Mouse (Mus musculus): ENCODE measurements at regions not wholly inside any gene's neighbourhood (a gene's known extent, or its start where the extent isn't known, plus 50 kb on each side); places are given as distances from the start of the nearest gene placed in this dataset.

DNA sequence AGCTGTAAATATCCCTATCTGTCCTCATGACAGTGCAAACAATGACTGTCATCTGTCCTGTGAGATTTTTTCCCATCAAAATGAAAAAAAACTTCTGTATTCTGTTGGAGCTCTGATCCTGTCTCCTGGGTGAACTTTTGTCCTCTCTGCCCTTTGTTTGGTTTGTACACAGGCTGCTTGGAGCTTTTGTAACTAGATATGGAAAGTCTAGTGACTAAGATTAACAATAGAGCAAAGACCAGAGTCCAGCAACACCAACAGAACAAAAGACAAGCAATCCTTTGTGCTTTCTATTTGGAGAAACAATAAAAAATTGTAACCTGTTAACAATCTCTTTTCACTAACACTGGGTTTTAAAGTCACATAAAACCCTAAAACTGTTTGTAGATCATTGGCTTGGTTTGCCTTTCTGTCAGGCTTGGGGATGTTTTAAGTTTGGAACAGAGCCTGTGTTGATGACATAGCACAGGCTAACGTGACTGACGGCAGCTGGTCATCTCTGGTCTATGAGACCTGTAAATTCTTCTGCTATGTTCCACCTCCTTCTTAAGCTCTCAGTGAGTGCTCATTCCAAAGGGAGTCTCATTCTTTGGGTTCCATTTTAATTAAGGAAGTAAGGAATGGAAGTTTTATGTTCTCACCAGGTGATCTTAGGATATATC is 219.8 kb downstream of the Gm9733 start:
- DNase-seq (ENCODE audit: low read depth, low spot score), result no peak

DNA sequence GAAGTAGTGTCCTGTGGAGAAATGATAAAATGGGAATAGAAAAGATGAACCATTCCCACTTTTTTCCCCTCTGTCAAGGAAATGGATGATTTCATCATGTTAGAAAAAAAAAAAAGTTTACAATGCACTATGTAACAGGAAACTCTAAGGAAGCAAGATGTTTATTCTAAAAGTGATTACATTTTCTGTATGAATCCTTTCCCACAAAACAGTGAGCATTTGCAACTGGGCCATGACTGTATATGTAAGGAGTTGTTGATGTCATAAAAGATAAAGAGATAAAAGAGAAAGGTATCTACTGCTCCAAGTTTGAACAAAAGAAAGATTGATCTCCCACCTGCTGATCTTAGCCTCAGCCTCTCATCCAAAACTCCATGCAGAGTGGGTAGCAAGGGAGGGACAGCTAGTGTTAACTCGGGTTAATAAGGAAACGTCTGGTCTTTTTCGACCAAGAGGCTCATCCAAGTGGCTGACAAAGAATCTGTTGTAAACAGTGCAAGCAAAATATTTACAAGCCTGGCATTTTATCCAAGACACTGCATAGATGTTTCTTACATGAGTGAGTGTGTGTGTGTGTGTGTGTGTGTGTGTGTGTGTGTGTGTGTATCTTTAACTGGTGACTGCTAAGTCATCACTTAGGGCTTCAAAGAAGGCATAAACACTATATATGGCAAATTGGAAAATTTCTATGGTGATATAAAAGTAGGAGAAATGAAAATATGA is 213.3 kb downstream of the Gm9733 start:
- DNase-seq (ENCODE audit: low read depth, low spot score), result no peak

DNA sequence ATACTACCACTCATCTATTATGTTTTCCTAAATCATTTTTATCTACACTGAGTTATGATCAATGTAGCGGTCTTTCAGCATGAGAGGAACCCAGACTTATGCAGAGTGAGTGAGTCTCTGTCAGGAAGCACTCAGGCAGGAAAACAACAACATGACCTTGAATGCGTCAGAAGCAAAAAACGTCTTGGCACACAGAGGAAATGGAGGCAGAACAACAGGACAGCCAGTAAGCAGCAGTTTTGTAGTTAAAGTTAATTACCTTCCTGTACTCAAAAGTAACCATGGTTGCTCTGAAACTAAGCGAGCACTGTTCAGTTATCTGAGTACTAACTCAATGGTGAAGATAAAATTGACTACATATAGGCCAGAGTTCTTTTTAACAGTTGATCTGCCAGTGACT is 205.4 kb downstream of the Gm9733 start:
- no peak for DNase-seq (ENCODE audit: low read depth, low spot score)

DNA sequence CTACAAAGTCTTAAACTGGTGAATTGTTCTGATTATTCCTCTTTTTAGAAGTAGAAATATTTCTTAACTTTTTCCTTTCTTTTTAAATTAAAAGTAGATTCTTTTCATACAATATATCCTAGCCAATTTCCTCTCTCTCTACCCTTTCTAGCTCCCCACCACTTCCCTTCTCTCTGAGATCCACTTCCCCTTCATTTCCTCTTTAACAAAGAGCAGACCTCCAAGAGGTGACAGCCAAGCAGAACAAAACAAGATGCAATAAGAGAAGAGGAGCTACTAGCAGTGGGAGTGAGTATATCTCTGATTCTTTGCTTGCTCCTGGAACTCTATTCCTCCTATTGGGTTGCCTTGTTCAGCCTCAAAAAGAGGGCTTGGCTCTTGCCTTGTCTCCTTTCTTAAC is 203.7 kb downstream of the Gm9733 start:
- no peak for DNase-seq (ENCODE audit: low read depth, low spot score)

DNA sequence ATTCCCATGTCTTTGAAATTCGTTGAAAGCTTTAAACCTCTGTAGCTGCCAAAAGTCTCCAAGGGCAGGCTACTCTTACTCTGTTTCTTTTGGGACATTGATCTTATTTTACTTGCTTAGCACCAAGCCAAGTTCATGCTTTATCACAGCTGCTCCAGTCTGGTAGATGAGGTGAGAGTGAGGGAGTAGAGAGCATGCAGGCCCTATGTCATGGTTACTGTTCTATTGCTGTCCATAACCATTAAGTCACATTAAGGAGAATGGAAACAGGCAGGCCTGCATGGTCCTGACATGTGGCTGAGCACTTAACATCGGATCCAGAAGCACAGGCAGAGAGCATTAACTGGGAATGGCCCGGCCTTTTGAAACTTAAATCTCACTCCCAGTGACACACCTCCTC is 203.1 kb downstream of the Gm9733 start:
- no peak for DNase-seq (ENCODE audit: low read depth, low spot score)

DNA sequence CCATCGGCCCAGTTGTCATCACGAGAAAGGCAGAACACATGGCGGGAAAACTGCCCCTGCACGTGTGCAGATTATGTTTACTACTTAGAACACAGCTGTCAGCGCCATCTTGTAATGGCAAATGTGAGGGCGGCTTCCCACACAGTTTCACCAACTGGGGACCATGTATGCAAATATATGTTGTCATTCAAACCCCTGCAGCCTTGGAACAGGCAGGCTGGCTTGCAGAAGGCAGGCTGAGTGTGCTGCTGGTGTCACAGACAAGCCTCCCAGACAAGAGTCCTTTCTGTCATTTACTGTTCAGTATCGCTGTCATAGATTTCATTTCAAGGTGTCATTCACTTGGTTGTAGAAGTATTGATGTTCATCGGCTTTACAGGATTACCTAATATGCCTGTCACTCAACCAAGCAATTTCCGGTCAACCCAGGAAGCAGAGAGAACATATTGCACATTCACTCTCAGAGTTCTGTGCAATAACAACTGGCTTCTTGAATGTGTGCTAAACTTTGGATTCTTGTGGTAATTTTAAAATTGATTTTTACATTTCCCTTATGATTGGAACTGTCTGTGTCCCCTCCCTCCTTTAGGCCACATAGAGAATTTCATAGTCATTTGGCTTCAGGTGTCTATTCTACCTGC is 202.3 kb downstream of the Gm9733 start:
- no peak for DNase-seq (ENCODE audit: low read depth, low spot score)

DNA sequence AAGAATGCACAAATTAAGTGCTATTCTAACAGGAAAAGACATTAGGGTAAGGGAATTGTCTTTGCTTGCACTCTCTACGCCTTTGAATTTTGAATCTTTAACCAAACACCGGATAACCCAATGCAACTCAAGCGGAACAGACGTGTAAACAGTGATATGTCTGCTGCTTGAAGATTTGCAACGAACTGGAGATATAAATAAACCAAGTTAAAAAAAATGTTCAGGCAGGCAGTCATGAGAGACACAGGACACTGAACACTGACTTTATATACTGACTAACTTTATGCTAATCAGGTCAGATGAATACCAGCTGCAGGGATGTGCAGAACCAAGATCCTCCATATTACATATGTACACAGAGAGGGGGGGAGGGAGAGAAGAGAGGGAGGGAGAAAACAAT is 200.0 kb downstream of the Gm9733 start:
- DNase-seq (ENCODE audit: low read depth, low spot score), result no peak

DNA sequence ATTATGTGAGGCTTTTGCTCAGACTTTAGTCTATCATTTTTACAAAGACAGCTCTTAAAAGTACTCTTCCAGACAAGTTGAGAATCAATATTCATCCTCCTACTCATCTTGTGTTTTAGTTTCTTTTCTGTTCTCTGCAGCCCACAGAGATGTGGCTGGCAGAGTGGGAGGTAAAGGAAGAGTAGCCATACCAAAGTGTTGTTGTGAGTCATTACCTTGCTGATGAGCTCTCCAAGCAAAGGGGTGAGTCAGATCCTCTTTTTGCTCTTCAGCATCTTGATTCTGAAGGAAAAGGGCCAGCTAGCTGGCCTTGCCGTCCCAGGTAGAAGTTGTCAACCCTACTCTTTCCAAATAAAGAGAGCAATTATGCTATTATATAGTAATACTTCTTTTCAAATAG is 192.6 kb downstream of the Gm9733 start:
- DNase-seq (ENCODE audit: low read depth, low spot score), result no peak

DNA sequence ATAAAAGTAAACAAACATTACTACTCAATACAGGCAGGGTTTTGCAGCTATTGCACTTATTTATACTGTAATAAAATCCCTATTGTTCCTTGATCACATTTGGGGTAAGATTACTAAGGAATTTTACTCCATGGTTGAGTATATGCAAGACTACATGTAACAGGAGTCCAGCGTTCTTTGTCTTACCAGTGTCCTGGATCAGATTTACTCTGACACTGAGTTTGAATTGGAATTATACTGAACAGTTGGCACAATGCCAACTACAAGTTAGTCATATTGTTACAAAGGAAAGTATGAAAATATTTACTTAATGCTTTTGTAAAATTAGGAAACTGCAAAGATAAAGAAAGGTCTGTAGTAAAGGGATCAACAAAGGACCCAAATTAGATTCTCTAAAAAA is 178.4 kb downstream of the Gm9733 start:
- DNase-seq (ENCODE audit: low read depth, low spot score), result no peak

DNA sequence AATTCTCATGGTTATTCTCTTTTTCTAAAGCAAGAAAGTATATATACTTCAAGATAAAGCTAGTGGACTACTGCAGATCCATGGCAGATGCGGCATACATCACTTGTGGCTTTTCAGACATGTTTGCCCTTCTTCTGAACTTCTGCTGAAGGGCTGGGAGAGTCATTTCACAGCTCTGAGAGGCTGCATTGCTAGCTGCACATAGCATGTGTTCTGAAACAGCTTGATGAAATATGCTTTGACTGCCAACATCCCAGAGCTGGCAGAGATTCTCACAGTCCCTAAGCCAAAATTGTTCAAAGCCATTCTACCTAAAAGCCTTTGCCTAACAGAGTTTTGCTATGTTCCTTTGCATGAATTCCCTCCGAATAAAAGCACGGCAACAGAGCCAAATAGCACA is 177.9 kb downstream of the Gm9733 start:
- DNase-seq (ENCODE audit: low read depth, low spot score), result no peak

DNA sequence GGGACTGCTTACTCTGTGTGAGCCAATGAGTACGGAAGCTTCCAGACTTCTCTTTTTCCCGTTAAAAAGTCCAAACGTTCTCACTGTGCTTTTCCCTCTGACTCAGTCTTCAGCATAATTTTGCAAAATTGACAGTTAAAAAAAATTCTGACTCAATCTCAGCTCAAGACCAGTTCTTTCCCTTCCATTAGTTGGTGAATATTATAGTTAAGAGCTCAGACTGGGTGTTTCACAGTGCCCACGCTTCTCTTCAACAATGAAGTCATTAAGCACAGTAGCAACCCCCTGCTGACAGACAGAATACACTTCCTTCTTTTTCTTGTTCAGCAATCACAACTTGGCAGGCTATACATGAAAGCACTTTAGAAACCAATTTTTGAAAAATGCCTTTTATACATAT is 175.4 kb downstream of the Gm9733 start:
- no peak for DNase-seq (ENCODE audit: low read depth, low spot score)

DNA sequence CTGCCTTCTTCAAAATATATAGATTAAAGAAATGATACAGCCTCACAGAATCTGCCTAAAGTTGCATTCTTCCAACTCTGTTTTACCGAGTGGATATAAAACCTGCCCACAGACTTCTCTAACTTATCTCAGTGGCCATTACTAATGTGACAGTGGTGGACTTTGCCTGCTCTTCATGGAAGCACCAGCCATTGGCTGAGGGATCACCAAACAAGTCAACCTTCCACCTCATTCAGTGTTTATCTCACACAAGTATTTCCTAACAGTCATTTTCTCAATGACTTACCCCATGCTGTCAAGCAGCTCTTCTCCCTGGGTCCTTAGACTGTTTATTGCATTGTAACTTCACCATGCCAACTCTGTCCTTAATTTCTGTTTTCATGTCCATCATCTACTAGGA is 174.3 kb downstream of the Gm9733 start:
- no peak for DNase-seq (ENCODE audit: low read depth, low spot score)

DNA sequence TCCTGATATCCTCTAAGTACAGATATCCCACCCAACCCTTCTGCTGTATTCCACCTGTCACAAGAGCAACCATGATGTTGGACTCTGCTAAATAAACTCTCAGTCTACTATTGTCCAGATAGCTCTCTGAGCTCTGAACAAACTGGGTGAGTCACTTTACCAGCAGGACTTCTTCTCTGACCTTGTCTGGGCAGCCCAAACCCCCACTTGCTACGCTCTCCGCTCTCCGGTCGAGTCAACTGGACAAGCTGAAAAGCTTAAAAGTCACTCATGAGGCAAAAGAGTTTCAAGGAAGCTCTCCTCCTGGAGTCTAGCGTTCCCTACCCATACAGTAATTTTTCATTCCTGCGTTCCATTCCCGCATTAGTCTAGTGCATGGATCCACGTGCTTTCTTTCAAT is 173.2 kb downstream of the Gm9733 start:
- no peak for DNase-seq (ENCODE audit: low read depth, low spot score)

DNA sequence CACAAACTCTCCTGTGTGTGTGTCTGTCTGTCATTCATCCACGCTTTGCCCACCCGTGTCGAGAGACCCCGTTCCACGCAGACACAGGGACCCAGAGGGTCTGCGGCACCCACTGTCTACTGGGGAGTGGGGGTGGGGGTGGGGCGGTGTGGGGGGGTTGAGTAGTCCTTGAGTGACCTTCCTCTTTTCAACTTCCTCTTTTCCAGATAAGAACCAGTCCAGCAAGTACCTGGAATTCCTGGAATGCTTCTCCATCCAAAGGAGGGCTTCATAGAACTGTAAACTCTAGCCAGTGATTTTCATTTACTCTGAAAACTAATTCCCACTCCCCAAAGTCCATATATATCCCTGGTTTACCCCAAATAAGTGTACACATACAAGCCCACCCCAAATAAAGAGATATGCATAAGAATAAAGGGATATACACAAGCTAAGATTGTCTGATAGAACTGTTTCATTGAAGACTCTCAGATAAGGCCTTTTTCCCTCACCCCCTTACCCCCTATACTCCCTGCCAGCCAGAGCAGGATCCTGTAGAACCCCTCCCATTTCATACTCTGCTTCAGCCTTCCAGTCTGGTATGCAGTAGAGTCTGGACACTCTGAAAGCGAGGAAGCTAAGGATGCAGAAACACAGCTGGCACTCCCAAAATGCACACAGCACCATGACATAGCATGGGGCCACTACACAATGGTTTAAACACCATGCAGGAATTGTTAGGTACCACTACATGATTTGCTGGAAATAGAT is 172.0 kb downstream of the Gm9733 start:
- DNase-seq (ENCODE audit: low read depth, low spot score), result no peak

DNA sequence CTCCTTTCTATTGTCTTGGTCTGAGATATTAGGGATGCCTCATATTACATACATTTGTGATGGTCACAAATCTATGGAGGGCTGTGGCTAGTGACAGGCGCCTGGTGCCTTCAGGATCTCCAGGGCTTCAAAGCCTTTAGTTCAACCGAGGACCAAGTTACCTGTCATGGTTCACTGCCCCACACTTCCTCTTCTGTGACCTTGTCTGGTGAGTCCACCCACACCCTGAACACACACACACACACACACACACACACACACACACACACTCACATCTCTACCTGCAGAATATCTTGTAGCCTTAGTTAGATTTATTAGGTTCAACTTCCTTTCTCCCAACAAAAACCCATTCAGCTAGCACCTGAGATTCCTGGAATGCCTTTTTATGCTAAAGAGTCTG is 156.3 kb downstream of the Gm9733 start:
- no peak for DNase-seq (ENCODE audit: low read depth, low spot score)

DNA sequence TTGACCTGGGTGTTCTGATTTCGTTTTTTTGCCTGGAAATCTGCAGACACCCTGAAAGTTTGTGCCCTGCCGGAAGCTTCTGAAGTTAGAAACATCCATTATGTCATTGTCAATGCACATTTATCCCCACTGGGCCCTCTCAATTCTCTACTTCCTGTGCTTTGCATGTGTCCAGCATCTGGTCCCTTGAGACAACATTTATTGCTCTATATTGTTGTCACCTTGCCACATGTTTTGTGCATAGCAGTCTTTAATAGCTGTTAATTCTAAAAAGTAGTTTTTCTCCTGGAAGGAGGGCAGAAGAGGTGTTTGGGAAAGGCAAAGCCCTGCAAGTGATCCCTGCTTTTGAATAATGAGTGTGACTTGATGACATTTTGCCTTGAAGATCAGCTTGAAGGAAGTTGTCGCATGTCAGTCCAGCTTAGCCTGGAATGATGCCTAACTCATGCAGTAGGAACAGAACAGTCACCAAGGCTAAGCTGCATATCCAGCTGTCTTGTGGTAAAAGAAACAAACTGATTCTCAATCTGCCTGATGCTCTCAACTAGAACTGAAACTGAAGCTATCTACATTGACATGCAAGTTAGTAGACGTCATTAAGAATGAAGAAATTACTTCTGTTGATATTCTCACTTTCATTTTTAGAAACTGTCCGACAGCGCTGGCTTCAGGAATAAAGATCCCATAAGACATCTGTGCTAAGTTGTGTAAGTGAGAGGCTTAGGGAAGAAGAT is 152.9 kb downstream of the Gm9733 start:
- DNase-seq (ENCODE audit: low read depth, low spot score), result no peak

DNA sequence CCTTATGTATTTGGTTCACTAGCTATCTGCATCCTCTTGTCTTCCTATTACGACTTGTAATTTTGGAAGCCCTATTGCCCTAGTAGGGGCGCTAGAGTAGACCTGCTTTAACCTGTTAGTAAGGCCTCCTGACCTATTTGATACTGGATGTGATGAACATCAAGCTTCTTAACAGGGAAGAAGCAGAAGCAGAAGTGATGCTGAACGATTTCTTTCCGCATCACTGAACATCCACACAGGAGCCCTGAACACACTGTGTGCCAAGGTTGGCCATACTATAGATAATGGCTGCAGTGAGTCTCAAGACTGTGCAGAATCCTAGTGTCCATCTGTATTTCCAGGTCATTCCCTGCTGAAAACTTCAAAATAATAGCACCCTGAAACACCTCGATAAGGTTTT is 151.0 kb downstream of the Gm9733 start:
- no peak for DNase-seq (ENCODE audit: low read depth, low spot score)

DNA sequence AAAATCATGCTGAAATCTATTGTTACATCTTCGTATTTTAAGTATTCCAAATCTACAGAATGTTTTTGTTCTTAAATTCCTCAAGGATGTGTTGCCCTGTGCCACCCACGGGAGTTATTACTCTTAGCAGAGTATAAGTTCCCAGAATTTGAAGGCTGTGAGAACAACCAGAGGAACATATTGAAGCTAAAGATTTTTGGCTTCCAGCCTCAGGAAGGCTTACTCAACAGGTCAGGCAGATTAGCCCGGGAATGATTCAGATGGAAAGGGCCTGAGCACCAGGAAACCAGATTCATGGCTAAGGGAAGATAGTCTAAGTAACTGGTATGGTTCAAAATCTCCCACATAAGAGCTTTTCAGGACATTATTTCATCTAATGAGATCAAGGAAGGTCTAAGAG is 145.4 kb downstream of the Gm9733 start:
- DNase-seq (ENCODE audit: low read depth, low spot score), result no peak

DNA sequence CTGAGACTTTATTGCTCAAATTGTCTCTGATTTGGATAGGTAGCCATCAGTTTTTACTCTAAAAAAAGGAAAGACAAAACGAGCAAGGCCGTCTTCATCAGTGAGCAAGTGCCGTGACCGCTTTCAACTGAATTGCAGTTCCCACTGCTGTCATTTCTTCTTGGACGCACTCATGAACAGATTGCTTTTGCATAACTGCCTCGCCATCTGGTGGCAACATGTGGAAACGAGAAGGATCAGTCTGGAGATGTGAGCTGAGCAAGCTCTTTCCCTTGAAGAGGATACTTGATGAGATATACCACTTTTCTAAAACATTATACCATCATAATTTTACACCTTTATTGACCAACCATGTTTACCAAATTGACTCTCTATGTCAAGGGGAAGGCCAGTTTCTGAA is 137.7 kb downstream of the Gm9733 start:
- peak; percentile 12 for DNase-seq (ENCODE audit: low read depth, low spot score)

DNA sequence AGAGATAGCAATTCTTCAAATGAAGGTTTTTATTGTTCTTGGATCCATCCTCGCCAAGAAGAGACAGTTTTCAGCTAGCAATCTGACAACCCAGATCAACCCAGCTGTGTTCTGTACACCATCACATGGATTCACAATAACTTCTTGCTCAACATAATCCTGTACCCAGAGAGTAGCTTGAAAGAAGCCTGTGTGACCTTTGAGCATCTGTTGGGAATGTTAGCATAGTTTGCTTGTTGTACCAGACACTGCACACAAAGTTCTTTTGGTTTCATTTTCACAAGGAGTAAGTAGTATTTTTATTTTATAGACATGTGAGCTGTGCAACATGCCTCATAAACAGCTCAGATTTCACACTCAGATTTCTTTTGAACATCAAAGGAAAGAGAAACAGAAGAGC is 136.0 kb downstream of the Gm9733 start:
- DNase-seq (ENCODE audit: low read depth, low spot score), result no peak

DNA sequence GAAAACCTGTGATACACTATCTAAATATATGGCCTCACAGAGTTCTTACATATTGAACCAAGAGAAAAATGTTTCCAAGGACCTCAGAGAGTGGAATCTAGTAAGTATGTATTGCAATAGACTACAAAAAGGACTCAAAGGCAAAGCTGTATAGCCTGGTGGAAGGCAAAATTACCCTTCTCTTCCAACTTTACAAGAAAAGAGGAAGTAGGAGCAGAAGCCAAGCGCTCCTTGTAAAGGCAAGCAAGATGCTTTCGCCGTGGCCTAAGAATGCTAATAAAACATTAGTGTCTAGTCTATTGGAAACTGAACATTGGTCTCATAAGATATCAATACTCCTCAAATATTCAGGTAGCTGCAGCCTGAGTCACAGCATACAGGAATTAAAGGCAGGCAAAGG is 134.0 kb downstream of the Gm9733 start:
- no peak for DNase-seq (ENCODE audit: low read depth, low spot score)

DNA sequence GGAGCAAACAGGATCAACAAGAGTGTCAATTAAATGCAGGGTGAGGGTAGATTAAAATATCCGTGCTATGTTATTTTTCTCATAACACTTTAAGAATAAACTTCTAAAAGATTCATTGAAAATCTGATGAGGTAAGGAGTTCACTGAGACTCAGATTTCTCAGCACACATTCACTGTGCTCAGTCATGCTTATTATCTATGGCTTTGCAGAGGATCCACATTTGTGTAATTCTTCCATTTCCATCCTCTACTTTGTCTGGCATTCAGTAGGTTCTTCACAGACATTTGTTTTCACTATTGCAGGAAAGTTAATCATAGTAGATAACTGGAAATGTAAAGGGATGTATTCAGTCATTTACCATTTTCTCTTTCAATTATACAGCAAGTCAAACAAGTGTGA is 131.8 kb downstream of the Gm9733 start:
- DNase-seq (ENCODE audit: low read depth, low spot score), result no peak
